Mouse (Mus musculus) bone marrow macrophage, adult 2 months (primary cell): ENCODE results near the gene Zfp317.
"Not testable (repeated sequence)": the region's sequence is repeated elsewhere in the genome, so short reads cannot be mapped to it uniquely, and the experiment has no call there.

Source experiments
- CTCF ChIP-seq: IDR thresholded peaks from 2 replicates; pipeline ENCODE4 v1.5.1; 2012; ENCODE audit warnings: low read depth, mild to moderate bottlenecking, low read length, moderate library complexity
- POLR2A ChIP-seq: IDR thresholded peaks from 2 replicates; pipeline ENCODE4 v1.6.1; 2012; ENCODE audit warnings: mild to moderate bottlenecking, low read depth, low read length, borderline replicate concordance

- TF ChIP-seq CTCF, POLR2A: not testable (repeated sequence)
These were observed 73.0 kb downstream of the Zfp317 start for GRCm38 (mm10) chr9:19694898-19695379.
